Mouse (Mus musculus): ENCODE measurements around the gene Use1. TPM values are rescaled to one million over a fixed set of nuclear protein-coding genes. Genes with fewer than 3 reads are reported as not detected.

The Use1 gene
- total and polyA plus RNA-seq, 3 experiments = 107 to 117 TPM; not detected in 1

DNA sequence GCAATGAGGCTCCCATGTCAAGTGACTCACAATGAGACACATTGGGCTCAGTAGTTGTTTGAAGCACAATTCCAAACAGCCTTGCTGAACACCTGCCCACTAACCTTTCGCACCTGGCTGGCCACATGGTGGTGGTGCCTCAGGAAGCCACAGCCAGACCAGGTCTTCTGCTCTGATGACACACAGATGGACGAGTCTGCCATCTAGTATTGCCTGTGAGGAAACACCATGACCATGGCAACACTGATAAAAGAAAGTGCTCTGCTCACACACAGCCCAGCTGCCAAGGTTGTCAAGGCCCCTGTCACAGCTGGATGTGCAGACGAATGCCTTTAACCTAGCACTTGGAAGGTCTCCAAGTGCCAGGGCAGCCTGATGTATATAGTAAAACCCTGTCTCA, 15.5 kb upstream of the Use1 start:
- Histone ChIP-seq H3K27ac (ENCODE audit: control insufficient read depth, low read depth, low read length) (no peak overlapping the region), H3K9ac (ENCODE audit: control insufficient read depth, low read depth, low read length, poor library complexity, severe bottlenecking) (no peak overlapping the region), H3K4me3 (ENCODE audit: control insufficient read depth in 1 of 2, insufficient read depth in 1 of 2, low read depth in 2 of 2, low read length in 2 of 2) (no peak overlapping the region), H3K27me3 (ENCODE audit: control insufficient read depth in 1 of 2, insufficient read depth in 2 of 2, low read length in 2 of 2) (no peaks in the 10 kb centered on the region), H3K36me3 (ENCODE audit: control insufficient read depth in 1 of 2, insufficient read depth in 2 of 2, low read length in 2 of 2) (peaks cover 0 to 3% of the 10 kb centered on the region in 2 experiments; a peak in 2 of 4 replicates), H3K4me1 (ENCODE audit: control insufficient read depth in 1 of 2, insufficient read depth in 2 of 2, low read length in 2 of 2) (no peaks in the 10 kb centered on the region), H3K9me3 (replicated peaks; ENCODE audit: insufficient read depth, low read length) (no peaks in the 10 kb centered on the region), H3K79me2 (ENCODE audit: control insufficient read depth, insufficient read depth, low read length, poor library complexity) (no peaks in the 10 kb centered on the region)
- DNase-seq (ENCODE audit: low read depth, low spot score) = no peak
- TF ChIP-seq RCOR1 (IDR thresholded peaks at IDR 0.05; ENCODE audit: low read depth, low read length) = no peak
- TF ChIP-seq ETS1 (IDR thresholded peaks at IDR 0.05; ENCODE audit: low read depth, low read length) = no peak
- no peak for TF ChIP-seq POLR2AphosphoS2 (IDR thresholded peaks at IDR 0.05; ENCODE audit: low read length)

DNA sequence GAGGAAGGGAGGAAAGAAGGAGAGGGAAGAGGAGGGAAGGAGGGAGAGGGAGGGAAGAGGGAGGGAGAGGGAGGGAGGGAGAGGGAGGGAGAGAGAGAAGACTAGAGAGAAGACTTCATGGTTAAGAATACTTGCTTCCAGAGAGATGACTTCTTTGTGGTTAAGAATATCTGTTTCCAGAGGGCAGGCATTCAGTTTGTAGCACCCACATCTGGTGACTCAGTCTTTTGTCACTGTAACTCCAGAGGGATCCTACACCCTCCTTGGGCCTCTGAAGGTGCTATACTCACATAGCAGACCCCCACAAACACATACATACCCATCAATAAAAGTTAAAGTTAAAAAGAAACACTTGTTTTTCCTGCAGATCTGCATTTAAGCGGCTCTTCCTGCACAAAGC, 15.1 kb upstream of the Use1 start:
- no peaks in the 10 kb centered on the region for H3K4me1 ChIP-seq (ENCODE audit: control insufficient read depth in 1 of 2, insufficient read depth in 2 of 2, low read length in 2 of 2)
- peaks cover 0 to 4% of the 10 kb centered on the region in 2 experiments; a peak in 2 of 4 replicates for H3K36me3 ChIP-seq (ENCODE audit: control insufficient read depth in 1 of 2, insufficient read depth in 2 of 2, low read length in 2 of 2)
- TF ChIP-seq NELFE (IDR thresholded peaks at IDR 0.05; ENCODE audit: low read depth, low read length) (no peak), MAZ (IDR thresholded peaks at IDR 0.05; ENCODE audit: low read depth, low read length) (no peak), RAD21 (IDR thresholded peaks at IDR 0.05; ENCODE audit: low read depth, low read length) (no peak), SMC3 (IDR thresholded peaks at IDR 0.05; ENCODE audit: low read depth, low read length) (no peak), POLR2AphosphoS2 (IDR thresholded peaks at IDR 0.05; ENCODE audit: low read length) (no peak), RCOR1 (IDR thresholded peaks at IDR 0.05; ENCODE audit: low read depth, low read length) (no peak), E2F4 (IDR thresholded peaks at IDR 0.05; ENCODE audit: borderline replicate concordance, low read depth, low read length) (no peak), ZNF384 (IDR thresholded peaks at IDR 0.05; ENCODE audit: low read depth, low read length) (no peak), SIN3A (IDR thresholded peaks at IDR 0.05; ENCODE audit: low read length) (no peak), MYC (IDR thresholded peaks at IDR 0.05; ENCODE audit: low read depth, low read length) (no peak), CTCF (IDR thresholded peaks at IDR 0.05 in 2 of 3, conservative IDR thresholded peaks at IDR 0.05 in 1 of 3; ENCODE audit: control insufficient read depth in 1 of 3, insufficient read depth in 1 of 3, low read depth in 2 of 3, low read length in 3 of 3, poor library complexity in 1 of 3, severe bottlenecking in 1 of 3) (no peak), POLR2AphosphoS5 (IDR thresholded peaks at IDR 0.05; ENCODE audit: borderline replicate concordance, low read depth, low read length) (no peak), GABPA (IDR thresholded peaks at IDR 0.05; ENCODE audit: low read depth, low read length) (no peak), MXI1 (IDR thresholded peaks at IDR 0.05; ENCODE audit: low read depth, low read length) (no peak), CHD2 (IDR thresholded peaks at IDR 0.05; ENCODE audit: low read length) (no peak), ELF1 (IDR thresholded peaks at IDR 0.05; ENCODE audit: low read depth, low read length) (no peak), MAFK (IDR thresholded peaks at IDR 0.05; ENCODE audit: borderline replicate concordance, low read depth, low read length) (no peak), MYB (IDR thresholded peaks at IDR 0.05; ENCODE audit: low read depth, low read length) (no peak), MEF2A (IDR thresholded peaks at IDR 0.05; ENCODE audit: extremely low read depth, insufficient replicate concordance, low read depth, low read length, poor library complexity, severe bottlenecking) (no peak)
- no peaks in the 10 kb centered on the region for H3K27me3 ChIP-seq (ENCODE audit: control insufficient read depth in 1 of 2, insufficient read depth in 2 of 2, low read length in 2 of 2)
- no peaks in the 10 kb centered on the region for H3K79me2 ChIP-seq (ENCODE audit: control insufficient read depth, insufficient read depth, low read length, poor library complexity)
- no peak overlapping the region for H3K9ac ChIP-seq (ENCODE audit: control insufficient read depth, low read depth, low read length, poor library complexity, severe bottlenecking)
- H3K4me3 ChIP-seq (ENCODE audit: control insufficient read depth in 1 of 2, insufficient read depth in 1 of 2, low read depth in 2 of 2, low read length in 2 of 2) = no peak overlapping the region
- no peak for DNase-seq (ENCODE audit: low read depth, low spot score)
- no peak overlapping the region for H3K27ac ChIP-seq (ENCODE audit: control insufficient read depth, low read depth, low read length)
- no peaks in the 10 kb centered on the region for H3K9me3 ChIP-seq (replicated peaks; ENCODE audit: insufficient read depth, low read length)

Measured in MEL (cell line).